Mouse (Mus musculus): ENCODE data around the gene Cul4a.

GRCm38 (mm10) chr8:13188052-13188555, 82.7 kb downstream of the Cul4a start:
- TF ChIP-seq CTCF (IDR thresholded peaks at IDR 0.05; ENCODE audit: low read depth) (no peak), EP300 (optimal IDR thresholded peaks at IDR 0.05) (no peak)

Measured in stomach, postnatal 0 days (tissue).